Mouse (Mus musculus) embryonic fibroblast, embryonic 13.5 days (primary cell): ENCODE results near the gene Plcg1.

Source experiments
- CTCF ChIP-seq: IDR thresholded peaks from 2 replicates; pipeline ENCODE4 v1.5.1; 2011; ENCODE audit warnings: mild to moderate bottlenecking, control low read depth, low read length, moderate library complexity, borderline replicate concordance; ENCODE audit not compliant: insufficient read depth
- POLR2A ChIP-seq: IDR thresholded peaks from 2 replicates; pipeline ENCODE4 v1.6.1; 2011; ENCODE audit warnings: low read depth, mild to moderate bottlenecking, control low read depth, low read length, moderate library complexity

GRCm38 (mm10) chr2:160741580-160741979 is 10.5 kb downstream of the Plcg1 start:
- TF ChIP-seq POLR2A, result no peak
- no peak for TF ChIP-seq CTCF
